Mouse (Mus musculus): Measurements from ENCODE around the gene Emilin3.

DNA sequence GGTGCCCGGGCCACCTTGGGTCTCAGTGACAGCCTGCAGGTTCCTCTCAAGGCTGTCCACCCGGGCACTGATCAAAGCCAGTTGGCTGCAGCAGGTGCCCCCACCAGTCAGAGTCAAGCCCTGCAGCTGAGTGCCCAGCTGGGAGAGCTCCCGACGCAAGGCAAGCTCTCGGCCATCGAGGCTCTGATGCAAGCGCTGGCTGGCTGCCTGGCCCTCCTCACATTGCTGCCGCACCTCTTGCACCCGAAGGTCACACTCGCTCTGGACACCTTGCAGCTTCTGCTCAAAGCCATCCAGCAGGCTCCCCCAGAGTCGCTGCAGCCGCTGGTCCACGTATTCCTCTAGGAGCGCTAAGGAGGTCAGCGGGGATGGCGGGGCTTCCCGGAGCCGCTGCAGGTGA is 3.5 kb downstream of the Emilin3 start:
- no peak for TF ChIP-seq HCFC1 (IDR thresholded peaks at IDR 0.05; ENCODE audit: borderline replicate concordance, insufficient read depth, low read length)
- no peak for TF ChIP-seq ZNF384 (IDR thresholded peaks at IDR 0.05; ENCODE audit: low read depth, low read length)
- no peak for TF ChIP-seq CHD2 (IDR thresholded peaks at IDR 0.05; ENCODE audit: low read depth, low read length)
